Mouse (Mus musculus) ES-Bruce4 (cell line): ENCODE results near the gene Doc2b.

Experiments
- CTCF ChIP-seq: IDR thresholded peaks from one replicate; pipeline ENCODE4 v1.8.1; 2011; ENCODE audit warnings: low read depth, low read length
- EP300 ChIP-seq: IDR thresholded peaks from 2 replicates; pipeline ENCODE4 v1.6.1; 2011; ENCODE audit warnings: low read depth, low read length; ENCODE audit not compliant: insufficient read depth
- POLR2A ChIP-seq: IDR thresholded peaks from one replicate; pipeline ENCODE4 v1.8.1; 2011; ENCODE audit warnings: low read length; ENCODE audit not compliant: insufficient read depth

DNA sequence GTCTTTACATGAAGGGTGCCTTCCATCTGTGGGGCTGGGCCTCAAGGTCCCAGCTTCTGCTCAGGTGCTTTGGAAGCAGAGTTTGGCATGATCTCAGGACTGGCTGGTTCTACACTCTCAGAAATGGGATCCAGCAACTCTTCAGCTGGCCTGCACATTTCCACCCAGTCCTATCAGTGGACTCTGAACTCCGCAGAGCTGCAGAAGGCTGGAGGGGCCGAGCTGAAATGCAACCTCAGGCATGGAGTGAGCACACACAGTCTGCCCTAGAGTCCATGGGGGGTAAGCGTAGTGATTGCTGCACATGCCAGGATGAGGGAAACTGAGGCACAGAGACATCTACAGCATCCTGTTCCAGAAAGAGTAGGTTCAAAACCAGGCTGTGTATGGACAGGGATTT, 14.7 kb upstream of the Doc2b start:
- TF ChIP-seq POLR2A, result no peak
- TF ChIP-seq CTCF, result no peak
- TF ChIP-seq EP300, result no peak
